Mouse (Mus musculus): ENCODE data around the gene Ermp1. TPM values are rescaled to one million over a fixed set of nuclear protein-coding genes. Genes with fewer than 3 reads are reported as not detected.

The Ermp1 gene
- polyA plus RNA-seq, 1 experiment from 2014 or later, result 17.9 TPM

Other genes with a start within 250 kb of the Ermp1 start
- gene Pdcd1lg2, start 237.5 kb downstream of the Ermp1 start, polyA plus RNA-seq (2015; fragmentation: Nextera tagmentation; extraction: Ambion mirVana), result not detected in 2 replicates
- gene Ric1, start 126.1 kb downstream of the Ermp1 start, polyA plus RNA-seq (2015; fragmentation: Nextera tagmentation; extraction: Ambion mirVana), result 11.1 and 11.6 TPM in 2 replicates
- not detected in 2 replicates for gene Mlana, start 49.4 kb upstream of the Ermp1 start, polyA plus RNA-seq (2015; fragmentation: Nextera tagmentation; extraction: Ambion mirVana)
- 3.6 and 3.7 TPM in 2 replicates for gene 9930021J03Rik, start 157.6 kb upstream of the Ermp1 start, polyA plus RNA-seq (2015; fragmentation: Nextera tagmentation; extraction: Ambion mirVana)
- gene Ranbp6, start 164.6 kb upstream of the Ermp1 start, polyA plus RNA-seq (2015; fragmentation: Nextera tagmentation; extraction: Ambion mirVana), result 16.6 and 17.4 TPM in 2 replicates

Data from stomach, embryonic 16.5 days (tissue).